Mouse (Mus musculus): ENCODE measurements around the gene Arhgap40. TPM values are rescaled to one million over a fixed set of nuclear protein-coding genes. Genes with fewer than 3 reads are reported as not detected.

Arhgap40 gene
- total and polyA plus RNA-seq, 2 experiments from 2014 or later, result 0.14 to 0.41 TPM

DNA sequence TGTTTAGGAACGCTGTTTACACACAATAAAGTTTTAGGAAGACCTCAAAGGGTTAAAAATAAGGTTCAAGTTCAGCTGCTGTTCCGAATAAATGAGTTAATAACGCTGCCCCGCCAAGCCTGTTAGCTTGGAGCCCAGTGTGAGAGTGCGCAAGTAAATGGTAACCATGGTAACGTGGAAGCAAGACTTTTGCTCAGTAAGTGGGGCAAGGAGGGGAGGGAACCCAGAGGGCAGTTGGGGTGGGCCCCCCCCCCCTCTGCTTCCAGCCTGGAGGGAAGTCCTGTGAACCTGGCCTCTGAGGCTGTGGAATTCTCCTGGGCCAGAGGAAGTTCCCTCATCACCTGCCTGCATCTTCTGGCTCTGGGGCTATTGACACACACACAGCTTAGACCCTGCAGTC, 47.3 kb downstream of the Arhgap40 start:
- Histone ChIP-seq H3K9ac (no peak overlapping the region), H3K4me3 (ENCODE audit: low read depth, low read length) (no peak overlapping the region), H3K27me3 (ENCODE audit: insufficient read depth, low read length) (no peaks in the 10 kb centered on the region), H3K4me2 (ENCODE audit: low read depth) (no peak overlapping the region), H3K9me3 (ENCODE audit: low read length) (no peaks in the 10 kb centered on the region), H3K27ac (ENCODE audit: low read depth, low read length) (no peak overlapping the region), H3K4me1 (ENCODE audit: insufficient read depth) (peaks cover 8% of the 10 kb centered on the region), H3K36me3 (ENCODE audit: insufficient read depth) (no peaks in the 10 kb centered on the region)
- DNase-seq (no peak), ATAC-seq (no peak)
- no peak for TF ChIP-seq CTCF (IDR thresholded peaks at IDR 0.05; ENCODE audit: low read depth)
- 11% methylated on average over 6 of the region's 6 CpGs for WGBS

DNA sequence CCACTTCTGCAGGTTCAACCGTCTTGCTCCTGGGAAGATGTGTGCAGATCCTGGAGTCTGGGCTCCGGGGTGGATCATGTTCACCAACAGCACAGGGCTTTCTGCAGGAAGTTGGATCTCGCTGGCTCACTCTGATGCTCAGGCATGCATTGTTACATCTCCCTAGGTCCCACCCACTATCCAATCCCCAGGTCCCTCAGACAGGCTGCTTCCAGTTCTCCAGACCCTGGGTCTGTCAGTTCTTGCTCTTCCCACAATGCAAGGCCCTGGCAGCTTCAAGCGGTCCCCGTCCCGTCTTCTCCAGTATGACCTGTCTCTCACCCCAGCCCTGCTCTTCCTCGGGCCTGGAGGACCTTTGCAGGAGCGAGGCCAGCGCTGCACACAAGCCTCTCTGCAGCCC, 48.2 kb downstream of the Arhgap40 start:
- Histone ChIP-seq H3K36me3 (ENCODE audit: insufficient read depth) (no peaks in the 10 kb centered on the region), H3K4me3 (ENCODE audit: low read depth, low read length) (no peak overlapping the region), H3K27ac (ENCODE audit: low read depth, low read length) (peak overlapping the region; percentile 70), H3K9ac (peak overlapping the region; percentile 22; the same call in 1 of the 2 replicates), H3K9me3 (ENCODE audit: low read length) (no peaks in the 10 kb centered on the region), H3K4me1 (ENCODE audit: insufficient read depth) (peaks cover 4% of the 10 kb centered on the region), H3K27me3 (ENCODE audit: insufficient read depth, low read length) (no peaks in the 10 kb centered on the region), H3K4me2 (ENCODE audit: low read depth) (no peak overlapping the region)
- ATAC-seq (no peak), DNase-seq (no peak)
- WGBS, result 29% methylated on average over 9 of the region's 9 CpGs
- TF ChIP-seq CTCF (IDR thresholded peaks at IDR 0.05; ENCODE audit: low read depth), result no peak

DNA sequence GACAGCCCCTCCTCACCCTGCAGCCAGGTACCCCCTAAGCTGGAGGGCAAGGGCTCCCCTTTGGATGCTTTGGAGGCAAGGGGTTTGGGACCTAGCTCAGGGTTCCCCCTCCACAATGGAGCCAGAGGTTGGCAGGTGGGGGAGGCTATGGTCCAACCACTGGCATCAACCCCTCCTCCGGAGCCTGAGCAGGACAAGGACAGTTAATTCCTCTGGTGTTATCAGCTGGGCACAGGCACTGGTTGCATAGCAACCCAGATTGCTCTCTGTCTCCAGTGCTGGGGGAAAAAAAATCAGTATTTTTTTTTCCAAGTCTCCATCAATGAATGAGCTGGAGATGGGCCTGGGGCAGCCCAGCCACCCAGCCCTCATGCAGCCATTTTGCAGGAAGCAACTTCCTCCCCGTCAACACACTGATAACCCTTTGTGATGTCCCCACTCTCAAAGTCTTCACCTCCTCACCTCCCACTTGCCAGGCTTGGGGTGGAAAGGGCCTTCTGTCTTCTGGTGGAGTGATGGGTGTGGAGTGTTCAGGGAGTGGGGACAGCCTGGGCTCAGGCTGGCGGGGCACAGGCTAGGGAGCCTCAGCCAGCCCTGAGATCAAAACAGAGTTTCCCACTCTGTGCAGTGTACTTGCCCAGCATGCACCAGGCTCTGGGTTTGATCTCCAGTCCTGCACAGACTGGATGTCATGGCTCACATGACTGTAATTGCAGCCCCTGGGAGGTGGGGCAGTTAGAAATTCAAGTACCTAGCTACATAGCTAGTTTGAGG, 49.0 kb downstream of the Arhgap40 start:
- H3K27ac ChIP-seq (ENCODE audit: low read depth, low read length), result peak overlapping the region; percentile 70
- no peak overlapping the region for H3K4me3 ChIP-seq (ENCODE audit: low read depth, low read length)
- ATAC-seq, result peak; percentile 29; the same call in 1 of the 2 replicates
- no peaks in the 10 kb centered on the region for H3K36me3 ChIP-seq (ENCODE audit: insufficient read depth)
- H3K27me3 ChIP-seq (ENCODE audit: insufficient read depth, low read length), result no peaks in the 10 kb centered on the region
- no peak overlapping the region for H3K4me2 ChIP-seq (ENCODE audit: low read depth)
- H3K9me3 ChIP-seq (ENCODE audit: low read length), result no peaks in the 10 kb centered on the region
- no peak for TF ChIP-seq CTCF (IDR thresholded peaks at IDR 0.05; ENCODE audit: low read depth)
- WGBS, result 50% methylated on average over 3 of the region's 3 CpGs
- DNase-seq, result no peak
- no peaks in the 10 kb centered on the region for H3K4me1 ChIP-seq (ENCODE audit: insufficient read depth)
- peak overlapping the region; percentile 22; the same call in 1 of the 2 replicates for H3K9ac ChIP-seq

- no peak for TF ChIP-seq CTCF (IDR thresholded peaks at IDR 0.05; ENCODE audit: low read depth)
- no peak overlapping the region for H3K9ac ChIP-seq
- no peaks in the 10 kb centered on the region for H3K36me3 ChIP-seq (ENCODE audit: insufficient read depth)
- WGBS, result 23% methylated on average over 13 of the region's 13 CpGs
- ATAC-seq, result peak; percentile 56; the same call in 1 of the 2 replicates
- H3K27ac ChIP-seq (ENCODE audit: low read depth, low read length), result no peak overlapping the region
- no peak for DNase-seq
- H3K27me3 ChIP-seq (ENCODE audit: insufficient read depth, low read length), result peaks cover 6% of the 10 kb centered on the region; the same call in 1 of the 2 replicates
- no peak overlapping the region for H3K4me2 ChIP-seq (ENCODE audit: low read depth)
- H3K4me3 ChIP-seq (ENCODE audit: low read depth, low read length), result no peak overlapping the region
- H3K4me1 ChIP-seq (ENCODE audit: insufficient read depth), result no peaks in the 10 kb centered on the region
- no peaks in the 10 kb centered on the region for H3K9me3 ChIP-seq (ENCODE audit: low read length)
Observed at GRCm38 (mm10) chr2:158570421-158571081, 58.0 kb downstream of the Arhgap40 start.

DNA sequence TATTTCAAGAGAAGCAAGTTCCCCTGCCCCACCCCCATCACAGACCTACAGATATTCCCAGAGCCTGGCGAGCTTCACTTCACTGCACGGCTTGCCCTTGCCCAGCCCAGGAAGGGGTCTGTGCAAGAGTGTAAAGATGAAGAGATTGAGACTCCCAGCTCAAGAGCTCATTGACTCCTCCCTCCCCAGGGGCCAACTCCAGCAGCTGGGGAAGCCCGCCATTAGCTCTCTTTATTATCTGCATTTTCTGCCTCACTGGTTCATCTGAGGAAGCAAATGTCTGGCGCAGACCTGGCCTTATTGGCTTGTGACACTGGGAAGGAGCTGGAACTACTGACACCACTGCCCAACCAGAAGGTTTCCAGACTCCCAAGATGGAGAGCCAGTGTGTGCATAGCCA, 67.4 kb downstream of the Arhgap40 start:
- no peak for TF ChIP-seq CTCF (IDR thresholded peaks at IDR 0.05; ENCODE audit: low read depth)
- no peaks in the 10 kb centered on the region for H3K9me3 ChIP-seq (ENCODE audit: low read length)
- H3K4me3 ChIP-seq (ENCODE audit: low read depth, low read length), result no peak overlapping the region
- H3K9ac ChIP-seq, result no peak overlapping the region
- H3K4me2 ChIP-seq (ENCODE audit: low read depth), result no peak overlapping the region
- DNase-seq, result no peak
- no peak overlapping the region for H3K27ac ChIP-seq (ENCODE audit: low read depth, low read length)
- WGBS, result 32% methylated on average over 4 of the region's 4 CpGs
- no peaks in the 10 kb centered on the region for H3K27me3 ChIP-seq (ENCODE audit: insufficient read depth, low read length)
- ATAC-seq, result no peak
- H3K36me3 ChIP-seq (ENCODE audit: insufficient read depth), result no peaks in the 10 kb centered on the region
- no peaks in the 10 kb centered on the region for H3K4me1 ChIP-seq (ENCODE audit: insufficient read depth)

DNA sequence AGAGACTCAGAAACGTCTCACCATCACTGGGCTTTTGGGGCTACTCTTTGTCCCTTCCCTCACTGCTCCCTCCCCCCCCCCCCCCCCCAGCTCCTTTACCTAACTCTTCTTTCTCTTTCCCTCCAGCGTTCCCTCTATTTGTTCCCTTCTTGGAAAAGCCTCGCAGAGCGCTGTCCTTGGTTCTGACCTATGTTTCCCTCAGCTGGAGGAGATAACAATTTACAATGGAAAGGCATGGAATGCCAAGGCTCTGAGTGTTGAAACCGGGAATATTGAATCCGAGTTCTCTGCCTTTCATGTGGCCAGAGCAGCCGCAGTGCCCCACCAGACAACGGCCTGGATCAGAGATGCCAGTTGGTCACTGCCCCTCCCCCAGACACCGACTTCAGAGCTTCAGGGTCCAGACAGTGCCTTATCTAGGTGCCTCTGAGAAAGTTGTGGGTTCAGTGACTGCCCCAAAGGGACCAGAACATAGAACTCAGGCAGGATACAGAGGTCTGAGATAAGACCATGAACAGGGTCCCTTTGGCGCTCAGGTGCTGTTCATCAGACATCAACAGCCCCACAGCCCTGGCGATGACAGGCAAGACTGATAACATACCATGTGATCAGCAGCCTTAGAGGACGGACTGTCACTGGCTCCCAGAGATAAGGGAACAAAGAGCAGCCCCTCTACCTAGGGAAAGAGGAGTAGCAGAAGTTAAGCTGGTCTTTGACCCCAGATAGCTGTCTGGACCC, 72.2 kb downstream of the Arhgap40 start:
- ATAC-seq, result no peak
- Histone ChIP-seq H3K4me1 (ENCODE audit: insufficient read depth) (peaks cover 5% of the 10 kb centered on the region; the same call in 1 of the 2 replicates), H3K4me2 (ENCODE audit: low read depth) (no peak overlapping the region), H3K27ac (ENCODE audit: low read depth, low read length) (peak overlapping the region; percentile 62), H3K27me3 (ENCODE audit: insufficient read depth, low read length) (no peaks in the 10 kb centered on the region), H3K9me3 (ENCODE audit: low read length) (no peaks in the 10 kb centered on the region), H3K9ac (no peak overlapping the region), H3K36me3 (ENCODE audit: insufficient read depth) (no peaks in the 10 kb centered on the region), H3K4me3 (ENCODE audit: low read depth, low read length) (no peak overlapping the region)
- WGBS, result 18% methylated on average over 12 of the region's 12 CpGs
- DNase-seq, result no peak
- no peak for TF ChIP-seq CTCF (IDR thresholded peaks at IDR 0.05; ENCODE audit: low read depth)
